Mouse (Mus musculus) hindbrain, embryonic 10.5 days (tissue): ENCODE measurements around the gene Gpr161. TPM values are rescaled to one million over a fixed set of nuclear protein-coding genes. Genes with fewer than 3 reads are reported as not detected.
"Not testable (repeated sequence)": the region's sequence is repeated elsewhere in the genome, so short reads cannot be mapped to it uniquely, and the experiment has no call there.

Experiments used
- DNase-seq: peaks from one replicate; pipeline ENCODE4 v3.0.0-alpha.2; 2017; ENCODE audit warnings: low spot score
- H3K27ac ChIP-seq: fragments of 300-500 bp; sonication (generic); 2 replicates; pipeline ENCODE4 v1.5.1; 2016; ENCODE audit warnings: mild to moderate bottlenecking, moderate library complexity
- H3K27me3 ChIP-seq: fragments of 300-500 bp; sonication (generic); 2 replicates; pipeline ENCODE4 v1.6.1; 2016; ENCODE audit warnings: mild to moderate bottlenecking; ENCODE audit not compliant: poor library complexity, insufficient read depth, severe bottlenecking
- H3K36me3 ChIP-seq: fragments of 300-500 bp; sonication (generic); 2 replicates; pipeline ENCODE4 v1.6.1; 2016; ENCODE audit warnings: mild to moderate bottlenecking, moderate library complexity
- H3K4me1 ChIP-seq: fragments of 300-500 bp; sonication (generic); replicated peaks from 2 replicates; pipeline ENCODE4 v1.6.1; 2016; ENCODE audit warnings: mild to moderate bottlenecking
- H3K4me3 ChIP-seq: fragments of 300-500 bp; sonication (generic); 2 replicates; pipeline ENCODE4 v1.5.1; 2016; ENCODE audit warnings: mild to moderate bottlenecking, moderate library complexity
- H3K9me3 ChIP-seq: fragments of 300-500 bp; sonication (generic); 2 replicates; pipeline ENCODE4 v1.6.1; 2016; ENCODE audit warnings: mild to moderate bottlenecking, moderate library complexity
- WGBS: fragments of 180-500 bp; shearing (Covaris S2); methylation state at CpG from one replicate; pipeline ENCODE4 v1.1.7; 2016; 5-methylcytosine and 5-hydroxymethylcytosine counted together
- polyA plus RNA-seq: library from polyadenylated mRNA; unstranded; fragments of >200 nt; fragmentation: Nextera tagmentation; extraction: Ambion mirVana; gene quantifications from 2 replicates; pipeline ENCODE4 v1.2.1, GENCODE M21; 2016

The Gpr161 gene
- polyA plus RNA-seq, 1 experiment from 2014 or later: 1.8 TPM

DNA sequence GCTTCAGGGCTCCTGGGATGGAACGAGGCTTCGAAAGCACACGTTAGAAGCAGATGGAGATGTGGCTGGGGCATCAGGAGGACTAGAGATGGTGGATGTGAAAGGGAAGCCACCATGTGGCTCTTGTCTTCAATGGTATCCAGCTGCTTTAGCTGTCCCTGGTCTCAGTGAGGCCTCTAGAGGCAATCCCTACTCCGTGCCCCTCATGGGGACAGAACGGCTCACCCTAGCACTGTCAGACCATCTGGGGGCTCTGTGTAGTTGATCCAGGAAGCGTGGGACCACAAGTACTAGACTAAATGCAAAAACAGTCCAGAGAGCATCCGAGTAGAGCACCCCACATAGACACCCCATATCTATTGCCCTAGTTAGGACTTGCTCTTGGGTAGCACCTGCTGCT is 26.3 kb downstream of the Gpr161 start:
- H3K4me3 ChIP-seq: no peak overlapping the region
- 94% methylated on average over 7 of the region's 7 CpGs for WGBS
- H3K27ac ChIP-seq: no peak overlapping the region
- H3K27me3 ChIP-seq: no peaks in the 10 kb centered on the region
- no peaks in the 10 kb centered on the region for H3K9me3 ChIP-seq
- no peaks in the 10 kb centered on the region for H3K4me1 ChIP-seq
- peaks cover 85% of the 10 kb centered on the region for H3K36me3 ChIP-seq
- no peak for DNase-seq

DNA sequence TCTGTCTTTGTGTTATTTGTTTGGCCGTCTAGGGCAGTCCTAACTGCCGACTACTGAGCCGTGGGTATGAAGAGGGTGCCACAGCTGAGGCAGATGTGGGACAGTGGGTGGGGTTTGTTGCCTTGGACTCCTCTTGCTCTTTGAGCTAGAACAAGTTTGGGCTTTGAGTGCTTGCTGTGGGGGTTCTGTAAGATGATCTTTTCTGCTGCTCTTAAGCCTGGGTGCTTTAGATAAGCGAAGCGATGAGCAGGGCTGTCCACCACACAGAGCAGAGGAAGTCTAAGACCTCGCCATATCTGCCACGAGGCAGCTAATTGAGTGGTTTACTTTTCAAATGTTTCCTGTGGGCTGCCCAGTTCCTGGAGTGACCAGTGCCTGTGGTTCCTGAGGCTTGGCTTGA is 27.3 kb downstream of the Gpr161 start:
- DNase-seq: no peak
- no peaks in the 10 kb centered on the region for H3K9me3 ChIP-seq
- H3K4me3 ChIP-seq: no peak overlapping the region
- 89% methylated on average over 7 of the region's 7 CpGs for WGBS
- H3K36me3 ChIP-seq: peaks cover 75% of the 10 kb centered on the region
- H3K4me1 ChIP-seq: no peaks in the 10 kb centered on the region
- no peaks in the 10 kb centered on the region for H3K27me3 ChIP-seq
- H3K27ac ChIP-seq: no peak overlapping the region

DNA sequence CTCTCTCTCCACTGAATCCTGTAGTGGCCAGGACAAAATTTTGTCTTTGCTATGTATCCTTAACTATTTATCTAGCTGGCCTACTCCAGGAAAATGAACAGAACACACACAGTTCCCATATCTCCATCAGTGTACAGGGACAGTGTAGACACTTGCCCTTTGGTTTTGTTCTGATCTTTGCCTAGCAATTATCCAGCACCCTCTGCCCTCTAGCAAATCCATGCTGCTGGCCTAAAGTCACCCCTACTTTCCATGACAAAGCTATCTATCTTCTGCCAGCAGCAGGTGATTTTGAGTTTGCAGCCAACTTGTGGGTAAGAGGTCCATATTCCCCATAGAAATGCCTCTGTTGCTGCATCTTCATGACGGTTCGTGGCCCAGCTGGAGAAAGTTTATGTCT is 31.8 kb downstream of the Gpr161 start:
- H3K27ac ChIP-seq: no peak overlapping the region
- 71% methylated on average over 2 of the region's 2 CpGs for WGBS
- no peaks in the 10 kb centered on the region for H3K4me1 ChIP-seq
- no peak overlapping the region for H3K4me3 ChIP-seq
- no peaks in the 10 kb centered on the region for H3K9me3 ChIP-seq
- no peaks in the 10 kb centered on the region for H3K27me3 ChIP-seq
- DNase-seq: no peak
- H3K36me3 ChIP-seq: peaks cover 34% of the 10 kb centered on the region

DNA sequence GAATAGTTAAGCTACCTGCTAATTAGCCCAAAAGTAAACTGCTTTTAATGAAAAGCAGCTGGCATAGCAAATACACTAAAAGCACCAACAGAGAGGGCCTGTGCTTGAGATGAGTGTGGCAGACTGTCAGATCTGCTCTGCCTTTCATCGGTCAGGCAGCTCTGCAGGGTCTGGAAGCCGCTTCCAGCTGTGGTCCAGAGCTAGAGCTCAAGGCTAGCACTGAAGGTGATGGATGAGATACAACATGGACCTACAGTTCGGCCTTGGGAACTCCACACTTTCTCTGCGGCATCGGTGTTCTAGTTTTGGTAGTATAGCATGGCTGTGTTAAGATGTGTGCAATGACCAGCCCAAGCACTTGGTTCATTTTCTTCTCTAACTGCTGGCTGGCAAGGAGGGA is 32.2 kb downstream of the Gpr161 start:
- WGBS: 80% methylated on average over 5 of the region's 5 CpGs
- no peak overlapping the region for H3K4me3 ChIP-seq
- H3K36me3 ChIP-seq: peaks cover 29% of the 10 kb centered on the region
- H3K4me1 ChIP-seq: no peaks in the 10 kb centered on the region
- no peak for DNase-seq
- H3K9me3 ChIP-seq: no peaks in the 10 kb centered on the region
- H3K27ac ChIP-seq: no peak overlapping the region
- H3K27me3 ChIP-seq: no peaks in the 10 kb centered on the region

DNA sequence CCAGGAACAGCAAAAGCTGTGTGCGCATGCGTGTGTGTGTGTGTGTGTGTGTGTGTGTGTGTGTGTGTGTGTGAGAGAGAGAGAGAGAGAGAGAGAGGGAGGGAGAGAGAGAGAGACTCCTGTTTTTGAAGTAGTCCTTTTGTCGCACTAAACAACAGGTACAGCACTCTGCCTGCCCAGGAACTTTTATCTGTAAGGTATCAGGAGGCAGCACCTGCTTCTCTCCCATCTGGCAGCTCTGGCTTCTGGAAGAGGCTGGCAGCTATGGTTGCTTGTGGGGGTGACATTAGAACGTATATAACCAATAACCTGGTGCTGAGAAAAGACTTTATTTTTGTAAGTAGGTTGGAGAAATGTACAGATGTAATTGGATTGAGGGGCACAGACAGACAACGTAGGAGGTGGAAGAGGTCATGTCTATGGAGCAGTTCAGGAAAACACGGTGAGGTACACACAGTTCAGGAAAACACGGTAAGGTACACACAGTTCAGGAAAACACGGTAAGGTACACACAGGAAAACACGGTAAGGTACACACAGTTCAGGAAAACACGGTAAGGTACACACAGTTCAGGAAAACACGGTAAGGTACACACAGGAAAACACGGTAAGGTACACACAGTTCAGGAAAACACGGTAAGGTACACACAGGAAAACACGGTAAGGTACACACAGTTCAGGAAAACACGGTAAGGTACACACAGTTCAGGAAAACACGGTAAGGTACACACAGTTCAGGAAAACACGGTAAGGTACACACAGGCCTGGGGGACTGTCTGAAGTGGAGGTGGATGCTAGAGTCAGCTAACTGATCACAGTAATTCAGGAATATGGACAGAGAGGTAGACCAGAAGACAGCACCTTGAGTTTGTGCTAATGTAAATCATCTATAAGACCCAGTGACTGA is 33.0 kb downstream of the Gpr161 start:
- H3K9me3 ChIP-seq, DNase-seq, H3K27me3 ChIP-seq, H3K4me1 ChIP-seq, H3K27ac ChIP-seq, H3K4me3 ChIP-seq: not testable (repeated sequence)
- 92% methylated on average over 17 of the region's 17 CpGs for WGBS
- peaks cover 21% of the 10 kb centered on the region for H3K36me3 ChIP-seq

DNA sequence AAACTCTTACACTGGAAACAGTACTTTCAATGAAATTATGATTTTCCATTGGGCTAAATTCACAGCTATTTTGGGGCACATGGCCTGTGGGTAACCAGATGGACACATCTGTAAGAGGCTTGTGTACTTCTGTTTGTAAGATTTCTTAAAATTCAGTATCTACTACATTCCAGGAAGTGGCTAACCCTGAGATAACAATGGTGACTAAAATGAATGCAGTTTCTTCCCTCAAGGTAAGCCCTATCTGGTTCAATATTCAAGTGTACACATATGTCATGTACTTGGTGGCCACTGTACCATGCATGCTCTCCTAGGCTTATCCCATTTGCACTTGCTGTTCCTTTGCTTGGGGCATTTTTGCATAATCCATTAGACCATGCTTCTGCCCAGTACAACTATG is 35.3 kb downstream of the Gpr161 start:
- no peaks in the 10 kb centered on the region for H3K4me1 ChIP-seq
- no peaks in the 10 kb centered on the region for H3K9me3 ChIP-seq
- no peak for DNase-seq
- no peaks in the 10 kb centered on the region for H3K27me3 ChIP-seq
- H3K36me3 ChIP-seq: peaks cover 2% of the 10 kb centered on the region; the same call in 1 of the 2 replicates
- no peak overlapping the region for H3K4me3 ChIP-seq
- H3K27ac ChIP-seq: no peak overlapping the region

DNA sequence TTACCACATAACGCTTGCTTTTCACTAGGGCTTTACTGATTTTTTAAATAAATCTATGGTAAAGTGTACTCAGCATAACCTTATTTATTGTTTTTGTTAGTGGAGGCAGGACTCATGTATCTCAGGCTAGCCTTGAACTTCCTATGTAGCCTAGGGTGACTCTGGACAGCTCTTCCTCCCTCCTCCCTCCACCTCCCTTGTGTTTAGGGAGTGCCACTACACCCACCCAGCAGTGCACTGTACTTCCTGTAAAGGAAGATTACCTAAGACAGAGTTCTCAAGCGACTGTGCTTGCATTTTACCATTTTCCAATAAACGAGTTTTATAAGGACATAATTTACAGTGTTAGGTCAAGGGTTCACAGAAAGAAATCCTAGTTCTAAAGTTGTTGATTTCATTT is 37.2 kb downstream of the Gpr161 start:
- no peak for DNase-seq
- 85% methylated on average over 3 of the region's 3 CpGs for WGBS
- H3K4me1 ChIP-seq: no peaks in the 10 kb centered on the region

DNA sequence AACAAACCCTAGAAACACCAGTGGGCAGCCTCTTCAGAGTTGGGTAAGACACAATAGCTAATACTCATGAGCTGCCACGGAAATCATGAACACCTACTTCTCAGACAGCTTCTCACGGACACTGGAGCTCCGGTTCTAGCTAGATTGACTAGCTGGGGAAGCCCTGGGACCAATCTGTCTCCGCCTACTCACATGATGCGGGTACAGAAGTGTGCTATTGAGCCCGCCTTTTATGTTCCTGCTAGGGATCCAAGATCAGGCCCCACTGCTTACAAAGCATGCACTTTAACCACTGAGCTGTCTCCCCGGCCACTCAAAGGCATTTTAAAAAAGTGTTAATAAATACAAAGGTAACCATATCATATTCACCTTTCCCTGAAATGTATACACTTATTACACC is 46.5 kb downstream of the Gpr161 start:
- 0 out of 2 replicates have a peak, but pooled peaks cover 5% of the 10 kb centered on the region for H3K36me3 ChIP-seq
- WGBS: 74% methylated on average over 7 of the region's 7 CpGs
- no peak for DNase-seq

More for the DNA sequence above, 37.2 kb downstream of the Gpr161 start:
- no peaks in the 10 kb centered on the region for H3K9me3 ChIP-seq
- peaks cover 2% of the 10 kb centered on the region; the same call in 1 of the 2 replicates for H3K36me3 ChIP-seq
- H3K4me3 ChIP-seq: no peak overlapping the region
- H3K27ac ChIP-seq: no peak overlapping the region
- H3K27me3 ChIP-seq: no peaks in the 10 kb centered on the region

DNA sequence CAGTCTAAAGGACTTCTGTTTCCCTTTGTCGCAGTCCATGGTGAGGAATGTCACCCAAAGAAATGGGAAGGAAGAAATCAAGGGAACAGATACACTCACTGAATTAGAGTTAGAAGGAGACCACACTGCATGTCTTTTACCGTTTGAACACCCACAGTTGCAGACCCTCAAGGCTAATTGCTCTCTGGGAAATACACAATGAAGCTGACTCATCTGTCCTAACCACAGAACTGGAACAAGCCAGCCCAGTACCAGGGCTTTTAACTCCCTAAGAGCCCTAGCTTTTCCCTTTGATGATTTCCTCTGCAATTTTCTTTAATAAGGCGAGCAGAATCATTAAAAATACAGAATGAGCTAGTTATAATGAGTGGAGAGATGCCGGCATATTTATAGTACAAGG is 48.9 kb downstream of the Gpr161 start:
- Histone ChIP-seq H3K27ac (no peak overlapping the region), H3K27me3 (no peaks in the 10 kb centered on the region), H3K4me1 (no peaks in the 10 kb centered on the region), H3K36me3 (no peaks in the 10 kb centered on the region), H3K4me3 (no peak overlapping the region), H3K9me3 (no peaks in the 10 kb centered on the region)
- no peak for DNase-seq
- 66% methylated on average over 4 of the region's 4 CpGs for WGBS

More for the DNA sequence above, 46.5 kb downstream of the Gpr161 start:
- H3K4me3 ChIP-seq: no peak overlapping the region
- H3K27me3 ChIP-seq: no peaks in the 10 kb centered on the region
- H3K9me3 ChIP-seq: no peaks in the 10 kb centered on the region
- H3K4me1 ChIP-seq: no peaks in the 10 kb centered on the region
- H3K27ac ChIP-seq: no peak overlapping the region

DNA sequence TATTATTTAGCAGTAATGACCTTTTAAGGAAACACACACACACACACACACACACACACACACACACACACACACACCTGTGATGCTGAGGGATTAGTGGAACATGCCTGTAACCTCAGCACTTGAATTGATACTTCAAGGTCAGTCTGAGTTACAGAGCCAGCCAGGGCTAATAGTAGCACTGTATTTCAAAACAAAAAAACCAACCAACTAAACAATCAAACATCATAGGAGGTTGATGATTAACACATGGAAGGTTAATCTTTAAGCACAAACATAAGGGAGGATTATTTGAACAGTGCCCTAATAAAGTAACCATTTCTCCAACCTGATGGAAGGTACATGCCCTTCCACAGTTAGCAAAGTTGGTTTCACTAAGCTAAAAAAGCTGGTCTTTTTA is 53.0 kb downstream of the Gpr161 start:
- Histone ChIP-seq H3K9me3 (no peaks in the 10 kb centered on the region), H3K4me3 (no peak overlapping the region)
- no peak for DNase-seq

DNA sequence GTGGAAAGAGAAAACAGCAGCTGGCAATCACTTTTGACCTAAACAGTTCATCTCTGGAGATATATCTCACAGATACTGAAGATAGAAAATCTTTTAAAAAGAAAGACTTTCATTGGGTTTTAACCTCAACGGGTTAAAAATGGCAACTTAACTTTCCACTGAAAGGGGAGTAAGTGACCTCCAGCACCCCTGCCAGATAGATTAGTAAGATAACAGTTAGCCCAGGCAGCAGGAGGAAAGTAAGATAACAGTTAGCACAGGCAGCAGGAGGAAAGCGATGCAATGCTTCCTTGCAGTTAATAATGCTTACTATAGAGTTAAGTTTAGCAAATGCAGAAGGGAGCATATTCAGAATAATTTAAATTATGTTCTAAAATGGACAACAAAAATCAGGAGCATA is 60.8 kb downstream of the Gpr161 start:
- Histone ChIP-seq H3K36me3 (no peaks in the 10 kb centered on the region), H3K4me3 (no peak overlapping the region), H3K9me3 (no peaks in the 10 kb centered on the region), H3K4me1 (no peaks in the 10 kb centered on the region), H3K27ac (no peak overlapping the region), H3K27me3 (no peaks in the 10 kb centered on the region)
- 75% methylated on average over 2 of the region's 2 CpGs for WGBS
- no peak for DNase-seq

More for the DNA sequence above, 53.0 kb downstream of the Gpr161 start:
- H3K36me3 ChIP-seq: peaks cover 10% of the 10 kb centered on the region
- H3K27me3 ChIP-seq: no peaks in the 10 kb centered on the region
- no peak overlapping the region for H3K27ac ChIP-seq
- no peaks in the 10 kb centered on the region for H3K4me1 ChIP-seq

DNA sequence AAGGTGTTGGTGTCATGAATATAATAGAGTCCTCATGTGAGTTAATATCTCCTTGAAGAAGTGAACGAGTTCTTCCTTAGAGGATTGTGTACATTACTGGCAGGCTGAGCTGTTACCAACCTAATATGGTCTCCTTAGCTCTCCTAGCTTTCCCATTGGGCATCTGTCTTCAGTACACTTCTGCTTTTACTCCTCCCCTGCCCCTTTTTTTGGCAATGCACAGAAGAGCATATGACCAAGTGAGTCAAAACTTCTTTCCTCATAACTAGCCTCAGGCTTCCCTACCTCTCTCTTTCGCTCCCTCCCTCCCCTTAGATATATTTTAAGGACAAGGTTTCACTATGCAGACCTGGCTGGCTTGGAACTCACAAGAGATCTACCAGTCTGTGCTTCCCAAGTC is 67.7 kb downstream of the Gpr161 start:
- Histone ChIP-seq H3K4me3 (no peak overlapping the region), H3K27me3 (no peaks in the 10 kb centered on the region), H3K27ac (no peak overlapping the region), H3K4me1 (no peaks in the 10 kb centered on the region), H3K36me3 (no peaks in the 10 kb centered on the region), H3K9me3 (no peaks in the 10 kb centered on the region)
- DNase-seq: no peak
- WGBS: 85% methylated on average over 2 of the region's 2 CpGs

DNA sequence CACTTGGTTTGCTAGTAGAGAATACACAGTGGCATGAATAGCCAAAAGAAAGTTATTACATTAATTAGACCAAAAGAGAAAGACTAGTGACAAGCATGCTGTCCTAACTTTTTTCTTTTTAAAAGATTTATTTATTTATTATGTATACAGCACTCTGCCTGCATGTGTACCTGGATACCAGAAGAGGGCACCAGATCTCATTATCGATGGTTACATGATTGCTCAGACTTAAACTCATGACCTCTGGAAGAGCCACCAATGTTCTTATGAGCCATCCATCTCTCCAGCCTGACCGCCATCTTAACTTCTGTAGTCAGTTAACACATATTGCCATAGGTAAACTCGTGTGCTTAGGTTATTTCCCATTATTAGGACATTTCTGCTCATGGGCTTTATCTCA is 69.5 kb downstream of the Gpr161 start:
- no peak for DNase-seq
- H3K9me3 ChIP-seq: no peaks in the 10 kb centered on the region
- H3K4me1 ChIP-seq: no peaks in the 10 kb centered on the region
- no peak overlapping the region for H3K27ac ChIP-seq
- 93% methylated on average over 3 of the region's 3 CpGs for WGBS
- no peaks in the 10 kb centered on the region for H3K27me3 ChIP-seq
- no peak overlapping the region for H3K4me3 ChIP-seq
- H3K36me3 ChIP-seq: no peaks in the 10 kb centered on the region
